ENCODE assay signal across 10 mouse cellular contexts in genomic region chr6:28396051-28396852, GRCm38 (mm10). TPM values are rescaled to one million over a fixed set of nuclear protein-coding genes. Genes with fewer than 3 reads are reported as not detected.
DNase-seq lines count a peak whose midpoint lies in the region; ATAC-seq and TF ChIP-seq lines count a peak whose summit lies in the region.
"Had no signal": no experiment of that assay in that cellular context is flagged by ENCODE, and none has a peak within 500 bp of the region (broad histone marks: within the 10 kb centered on the region; RNA-seq: fewer than 3 reads in every experiment).

No protein-coding gene starts in this region.

- WGBS in intestine, embryonic 14.5 days: 35% methylated on average over 15 of the region's 15 CpGs
- 38% methylated on average over 15 of the region's 15 CpGs for WGBS in intestine, embryonic 16.5 days
- WGBS in embryonic facial prominence, embryonic 13.5 days: 21% methylated on average over 15 of the region's 15 CpGs
- 35% methylated on average over 15 of the region's 15 CpGs for WGBS in hindbrain, postnatal 0 days
- 20% methylated on average over 15 of the region's 15 CpGs for WGBS in neural tube, embryonic 12.5 days

- H3K27ac ChIP-seq in intestine, embryonic 14.5 days (ENCODE audit: low read depth): no peak overlapping the region
- no peak overlapping the region for H3K27ac ChIP-seq in intestine, embryonic 16.5 days (ENCODE audit: low read length)
- no peak overlapping the region for H3K27ac ChIP-seq in embryonic facial prominence, embryonic 13.5 days
- H3K27ac ChIP-seq in hindbrain, postnatal 0 days: no peak overlapping the region
- H3K27ac ChIP-seq in neural tube, embryonic 12.5 days: no peak overlapping the region
- H3K27ac ChIP-seq: liver, embryonic 14.5 days had no signal

- no peak for TF ChIP-seq CTCF in hindbrain, postnatal 0 days (IDR thresholded peaks at IDR 0.05; ENCODE audit: low read depth)

- H3K36me3 ChIP-seq in intestine, embryonic 14.5 days (ENCODE audit: control insufficient read depth, insufficient read depth, low read length): no peaks in the 10 kb centered on the region
- no peaks in the 10 kb centered on the region for H3K36me3 ChIP-seq in intestine, embryonic 16.5 days (ENCODE audit: control insufficient read depth, insufficient read depth, low read length)
- H3K36me3 ChIP-seq in embryonic facial prominence, embryonic 13.5 days: no peaks in the 10 kb centered on the region
- H3K36me3 ChIP-seq in hindbrain, postnatal 0 days (ENCODE audit: insufficient read depth, low read length): no peaks in the 10 kb centered on the region
- no peaks in the 10 kb centered on the region for H3K36me3 ChIP-seq in neural tube, embryonic 12.5 days

- no peak overlapping the region; the same call in 1 of the 2 replicates for H3K4me3 ChIP-seq in intestine, embryonic 14.5 days (ENCODE audit: low read depth, low read length)
- no peak overlapping the region; the same call in 1 of the 2 replicates for H3K4me3 ChIP-seq in intestine, embryonic 16.5 days (ENCODE audit: low read length)
- peak overlapping the region; percentile 42 for H3K4me3 ChIP-seq in embryonic facial prominence, embryonic 13.5 days
- peak overlapping the region; percentile 47 for H3K4me3 ChIP-seq in hindbrain, postnatal 0 days (ENCODE audit: low read length)
- H3K4me3 ChIP-seq in neural tube, embryonic 12.5 days: peak overlapping the region; percentile 44

- no peak overlapping the region for H3K9ac ChIP-seq in intestine, embryonic 14.5 days (ENCODE audit: low read length)
- H3K9ac ChIP-seq in intestine, embryonic 16.5 days (ENCODE audit: low read depth, low read length): no peak overlapping the region
- no peak overlapping the region for H3K9ac ChIP-seq in embryonic facial prominence, embryonic 13.5 days
- no peak overlapping the region for H3K9ac ChIP-seq in hindbrain, postnatal 0 days (replicated peaks; ENCODE audit: low read length)
- H3K9ac ChIP-seq in neural tube, embryonic 12.5 days: no peak overlapping the region
- H3K9ac ChIP-seq: liver, embryonic 14.5 days had no signal

- ATAC-seq in intestine, embryonic 14.5 days (replicated peaks; ENCODE audit: low FRiP score, low TSS enrichment, low read depth): no peak
- ATAC-seq in intestine, embryonic 16.5 days: no peak
- ATAC-seq in embryonic facial prominence, embryonic 13.5 days (ENCODE audit: insufficient number of reproducible peaks, insufficient read depth, low FRiP score, low TSS enrichment, low read depth): no peak
- no peak for ATAC-seq in hindbrain, postnatal 0 days
- ATAC-seq in neural tube, embryonic 12.5 days (ENCODE audit: low FRiP score, low read depth): no peak

- H3K4me1 ChIP-seq in intestine, embryonic 14.5 days (replicated peaks; ENCODE audit: control insufficient read depth, insufficient read depth, low read length): no peaks in the 10 kb centered on the region
- peaks cover 8% of the 10 kb centered on the region for H3K4me1 ChIP-seq in intestine, embryonic 16.5 days (ENCODE audit: control insufficient read depth, insufficient read depth, low read length)
- no peaks in the 10 kb centered on the region for H3K4me1 ChIP-seq in embryonic facial prominence, embryonic 13.5 days
- no peaks in the 10 kb centered on the region; the same call in 1 of the 2 replicates for H3K4me1 ChIP-seq in hindbrain, postnatal 0 days (ENCODE audit: insufficient read depth, low read length)
- no peaks in the 10 kb centered on the region; the same call in 1 of the 2 replicates for H3K4me1 ChIP-seq in neural tube, embryonic 12.5 days

- H3K4me2 ChIP-seq in intestine, embryonic 14.5 days (ENCODE audit: low read length): peak overlapping the region; percentile 81
- H3K4me2 ChIP-seq in intestine, embryonic 16.5 days (ENCODE audit: low read depth, low read length): no peak overlapping the region
- peak overlapping the region; percentile 74 for H3K4me2 ChIP-seq in embryonic facial prominence, embryonic 13.5 days
- H3K4me2 ChIP-seq in hindbrain, postnatal 0 days (ENCODE audit: low read depth, low read length): peak overlapping the region; percentile 94
- peak overlapping the region; percentile 64 for H3K4me2 ChIP-seq in neural tube, embryonic 12.5 days (replicated peaks)

- DNase-seq in intestine, embryonic 14.5 days (ENCODE audit: low spot score): no peak
- DNase-seq in hindbrain, postnatal 0 days (ENCODE audit: low spot score): no peak
- DNase-seq in thymus, postnatal 25 days: no peak
- no peak for DNase-seq in right cerebral cortex, adult 18-20 months
- DNase-seq in layer of hippocampus, postnatal 10 days (ENCODE audit: low spot score in 2 of 2): no peak

- H3K27me3 ChIP-seq in intestine, embryonic 14.5 days (replicated peaks; ENCODE audit: control insufficient read depth, insufficient read depth, low read length): peaks cover 35% of the 10 kb centered on the region
- peaks cover 10% of the 10 kb centered on the region; the same call in 1 of the 2 replicates for H3K27me3 ChIP-seq in intestine, embryonic 16.5 days (replicated peaks; ENCODE audit: control insufficient read depth, insufficient read depth, low read length)
- peaks cover 38% of the 10 kb centered on the region for H3K27me3 ChIP-seq in embryonic facial prominence, embryonic 13.5 days
- H3K27me3 ChIP-seq in hindbrain, postnatal 0 days (ENCODE audit: insufficient read depth, low read length): no peaks in the 10 kb centered on the region
- H3K27me3 ChIP-seq in neural tube, embryonic 12.5 days (replicated peaks): peaks cover 2% of the 10 kb centered on the region; the same call in 1 of the 2 replicates

- peaks cover 7% of the 10 kb centered on the region; the same call in 1 of the 2 replicates for H3K9me3 ChIP-seq in intestine, embryonic 14.5 days (ENCODE audit: control insufficient read depth, low read length)
- peaks cover 12% of the 10 kb centered on the region; the same call in 1 of the 2 replicates for H3K9me3 ChIP-seq in intestine, embryonic 16.5 days (ENCODE audit: control insufficient read depth, low read length)
- peaks cover 5% of the 10 kb centered on the region; the same call in 1 of the 2 replicates for H3K9me3 ChIP-seq in embryonic facial prominence, embryonic 13.5 days
- H3K9me3 ChIP-seq in hindbrain, postnatal 0 days (ENCODE audit: low read length): no peaks in the 10 kb centered on the region
- H3K9me3 ChIP-seq in neural tube, embryonic 12.5 days: 0 out of 2 replicates have a peak, but pooled peaks cover 4% of the 10 kb centered on the region

RNA-seq across cellular contexts. Expression of gene Zfp800, which starts 1.6 kb away (rescaled TPM):
- polyA plus RNA-seq in intestine, embryonic 14.5 days (2014; fragmentation: Nextera tagmentation; extraction: Ambion mirVana): 22.7 and 26.8 TPM in 2 replicates
- polyA plus RNA-seq in intestine, embryonic 16.5 days (2015; fragmentation: Nextera tagmentation; extraction: Ambion mirVana): 22.6 and 23.2 TPM in 2 replicates
- 16.6 and 20.4 TPM in 2 replicates for polyA plus RNA-seq in embryonic facial prominence, embryonic 13.5 days (2015; fragmentation: Nextera tagmentation; extraction: Ambion mirVana)
- total RNA-seq in hindbrain, postnatal 0 days (2014; rRNA removed): 14.5 and 18.4 TPM in 2 replicates
- 21.4 and 21.8 TPM in 2 replicates for polyA plus RNA-seq in hindbrain, postnatal 0 days (2015; fragmentation: Nextera tagmentation; extraction: Ambion mirVana)
- polyA plus RNA-seq in neural tube, embryonic 12.5 days (2016; fragmentation: Nextera tagmentation; extraction: Ambion mirVana): 22.0 and 27.1 TPM in 2 replicates
- total RNA-seq in layer of hippocampus, postnatal 10 days (2021): 10 to 100 TPM; 16.8 to 17.6 TPM

RNA-seq across cellular contexts. Expression of gene Arf5, which starts 27.1 kb away (rescaled TPM):
- polyA plus RNA-seq in intestine, embryonic 14.5 days (2014; fragmentation: Nextera tagmentation; extraction: Ambion mirVana): 276 and 284 TPM in 2 replicates
- polyA plus RNA-seq in intestine, embryonic 16.5 days (2015; fragmentation: Nextera tagmentation; extraction: Ambion mirVana): 271 and 273 TPM in 2 replicates
- polyA plus RNA-seq in embryonic facial prominence, embryonic 13.5 days (2015; fragmentation: Nextera tagmentation; extraction: Ambion mirVana): 358 and 407 TPM in 2 replicates
- total RNA-seq in hindbrain, postnatal 0 days (2014; rRNA removed): 397 and 402 TPM in 2 replicates
- polyA plus RNA-seq in hindbrain, postnatal 0 days (2015; fragmentation: Nextera tagmentation; extraction: Ambion mirVana): 458 and 482 TPM in 2 replicates
- 346 and 362 TPM in 2 replicates for polyA plus RNA-seq in neural tube, embryonic 12.5 days (2016; fragmentation: Nextera tagmentation; extraction: Ambion mirVana)
- 100 to 1,000 TPM; 391 to 393 TPM for total RNA-seq in layer of hippocampus, postnatal 10 days (2021)

RNA-seq across cellular contexts. Expression of gene Fscn3, which starts 31.3 kb away (rescaled TPM):
- not detected in 2 replicates for polyA plus RNA-seq in intestine, embryonic 14.5 days (2014; fragmentation: Nextera tagmentation; extraction: Ambion mirVana)
- polyA plus RNA-seq in intestine, embryonic 16.5 days (2015; fragmentation: Nextera tagmentation; extraction: Ambion mirVana): 0.07 TPM in 1 of 2 replicates, not detected in the other
- polyA plus RNA-seq in embryonic facial prominence, embryonic 13.5 days (2015; fragmentation: Nextera tagmentation; extraction: Ambion mirVana): not detected in 2 replicates
- total RNA-seq in hindbrain, postnatal 0 days (2014; rRNA removed): not detected in 2 replicates
- polyA plus RNA-seq in hindbrain, postnatal 0 days (2015; fragmentation: Nextera tagmentation; extraction: Ambion mirVana): not detected in 2 replicates
- not detected in 2 replicates for polyA plus RNA-seq in neural tube, embryonic 12.5 days (2016; fragmentation: Nextera tagmentation; extraction: Ambion mirVana)
- not detected for total RNA-seq in layer of hippocampus, postnatal 10 days (2021)
- total RNA-seq: adrenal gland, postnatal 4 days had no signal

RNA-seq across cellular contexts. Expression of gene Gcc1, which starts 31.9 kb away (rescaled TPM):
- 7.2 and 8.8 TPM in 2 replicates for polyA plus RNA-seq in intestine, embryonic 14.5 days (2014; fragmentation: Nextera tagmentation; extraction: Ambion mirVana)
- 8.4 and 8.6 TPM in 2 replicates for polyA plus RNA-seq in intestine, embryonic 16.5 days (2015; fragmentation: Nextera tagmentation; extraction: Ambion mirVana)
- polyA plus RNA-seq in embryonic facial prominence, embryonic 13.5 days (2015; fragmentation: Nextera tagmentation; extraction: Ambion mirVana): 9.9 and 12.2 TPM in 2 replicates
- total RNA-seq in hindbrain, postnatal 0 days (2014; rRNA removed): 15.7 and 20.2 TPM in 2 replicates
- polyA plus RNA-seq in hindbrain, postnatal 0 days (2015; fragmentation: Nextera tagmentation; extraction: Ambion mirVana): 7.7 and 8.7 TPM in 2 replicates
- polyA plus RNA-seq in neural tube, embryonic 12.5 days (2016; fragmentation: Nextera tagmentation; extraction: Ambion mirVana): 12.8 and 13.8 TPM in 2 replicates
- total RNA-seq in layer of hippocampus, postnatal 10 days (2021): 10 to 100 TPM; 16.4 to 16.9 TPM

RNA-seq across cellular contexts. Expression of gene Pax4, which starts 52.9 kb away (rescaled TPM):
- polyA plus RNA-seq in intestine, embryonic 14.5 days (2014; fragmentation: Nextera tagmentation; extraction: Ambion mirVana): 0.36 and 3.3 TPM in 2 replicates
- polyA plus RNA-seq in intestine, embryonic 16.5 days (2015; fragmentation: Nextera tagmentation; extraction: Ambion mirVana): 1.8 and 2.6 TPM in 2 replicates
- polyA plus RNA-seq in embryonic facial prominence, embryonic 13.5 days (2015; fragmentation: Nextera tagmentation; extraction: Ambion mirVana): not detected in 2 replicates
- not detected in 2 replicates for total RNA-seq in hindbrain, postnatal 0 days (2014; rRNA removed)
- polyA plus RNA-seq in hindbrain, postnatal 0 days (2015; fragmentation: Nextera tagmentation; extraction: Ambion mirVana): 0.20 and 0.23 TPM in 2 replicates
- polyA plus RNA-seq in neural tube, embryonic 12.5 days (2016; fragmentation: Nextera tagmentation; extraction: Ambion mirVana): not detected in 2 replicates
- not detected for total RNA-seq in layer of hippocampus, postnatal 10 days (2021)
- total RNA-seq: adrenal gland, postnatal 4 days had no signal
- polyA plus RNA-seq: liver, embryonic 14.5 days had no signal

Comparison
In these comparisons a context has a peak if more than half of its experiments do, and no peak if none do; other contexts are left out.
1. H3K4me3 ChIP-seq: peak in embryonic facial prominence, embryonic 13.5 days (single experiment), hindbrain, postnatal 0 days (single experiment) and neural tube, embryonic 12.5 days (single experiment); none in intestine, embryonic 14.5 days (single experiment) and intestine, embryonic 16.5 days (single experiment).